Mouse (Mus musculus): ENCODE measurements around the gene Antxr2. TPM values are rescaled to one million over a fixed set of nuclear protein-coding genes. Genes with fewer than 3 reads are reported as not detected.

Antxr2 gene
- polyA plus RNA-seq, 1 experiment from 2014 or later: 14.1 TPM

DNA sequence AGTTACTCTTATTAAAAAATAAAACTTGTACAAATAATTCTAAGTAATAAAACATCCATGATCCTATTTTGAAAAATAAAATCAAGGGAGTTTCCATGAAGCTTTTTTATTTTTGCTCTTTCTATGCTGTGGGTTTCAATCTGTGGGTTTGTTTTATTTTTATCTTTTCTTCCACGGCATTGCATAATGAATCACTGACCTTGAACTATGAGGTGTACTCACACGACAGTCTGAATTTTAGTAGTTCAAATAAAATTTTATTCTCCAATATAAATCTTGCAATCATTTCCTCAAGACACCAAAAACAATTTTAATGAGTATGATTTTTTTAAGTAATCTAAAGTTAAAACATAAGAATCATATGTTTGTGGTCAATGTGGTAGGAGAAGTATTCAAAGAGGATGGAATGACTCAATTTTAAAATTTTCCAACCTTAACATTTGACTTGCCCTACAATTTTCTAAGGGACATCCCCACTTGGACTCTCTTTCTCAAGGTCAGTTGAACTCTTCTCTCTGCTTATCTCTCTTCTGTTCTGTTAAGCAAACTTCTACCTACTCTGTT is 31.5 kb downstream of the Antxr2 start:
- no peaks in the 10 kb centered on the region for H3K4me1 ChIP-seq (ENCODE audit: control insufficient read depth, insufficient read depth, low read length)
- no peak for ATAC-seq (ENCODE audit: low FRiP score)
- WGBS: 94% methylated on average over 2 of the region's 2 CpGs
- no peaks in the 10 kb centered on the region for H3K27me3 ChIP-seq (ENCODE audit: control insufficient read depth, insufficient read depth, low read length)
- no peak overlapping the region for H3K4me2 ChIP-seq
- H3K4me3 ChIP-seq (ENCODE audit: low read depth, low read length): no peak overlapping the region
- H3K27ac ChIP-seq (ENCODE audit: low read depth, low read length): no peak overlapping the region
- H3K9ac ChIP-seq (ENCODE audit: low read length): no peak overlapping the region
- H3K36me3 ChIP-seq (ENCODE audit: control insufficient read depth, insufficient read depth, low read length): no peaks in the 10 kb centered on the region
- no peak for DNase-seq (ENCODE audit: low spot score, missing footprints)
- no peaks in the 10 kb centered on the region for H3K9me3 ChIP-seq (ENCODE audit: control insufficient read depth, low read length)

DNA sequence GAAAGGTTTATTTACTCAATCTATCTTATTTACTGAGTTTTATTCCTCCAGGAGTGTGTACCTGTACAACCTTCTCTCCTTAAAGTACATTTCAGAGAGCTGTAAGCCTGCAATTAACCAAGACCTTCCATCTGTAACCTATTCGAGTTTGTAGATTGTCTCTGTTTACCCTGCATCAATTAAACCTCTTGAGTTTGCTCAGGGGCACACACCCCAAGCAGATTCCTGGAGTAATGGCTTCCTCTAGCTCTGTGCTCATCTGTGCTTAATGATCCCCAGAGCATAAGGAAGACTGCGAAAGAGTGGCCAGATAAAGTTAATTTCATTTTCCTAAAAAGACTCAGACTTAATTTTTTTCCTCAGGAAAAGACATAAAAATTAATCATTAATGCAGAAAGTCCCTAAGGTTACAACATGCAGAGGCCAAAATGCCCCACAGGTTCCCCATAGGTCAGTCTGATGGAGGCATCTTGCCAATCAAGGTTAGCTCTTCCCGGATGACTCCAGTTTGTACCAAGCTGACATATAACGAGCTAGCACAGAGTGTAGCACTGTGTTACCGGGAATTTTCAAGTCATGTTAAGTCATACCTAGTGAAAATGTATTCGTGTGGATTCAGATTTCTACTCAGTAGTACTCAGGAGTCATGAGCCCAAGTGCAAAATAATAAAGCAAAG is 34.2 kb downstream of the Antxr2 start:
- no peaks in the 10 kb centered on the region for H3K27me3 ChIP-seq (ENCODE audit: control insufficient read depth, insufficient read depth, low read length)
- WGBS: 82% methylated on average over 6 of the region's 6 CpGs
- no peak overlapping the region for H3K27ac ChIP-seq (ENCODE audit: low read depth, low read length)
- no peak overlapping the region for H3K9ac ChIP-seq (ENCODE audit: low read length)
- no peaks in the 10 kb centered on the region for H3K36me3 ChIP-seq (ENCODE audit: control insufficient read depth, insufficient read depth, low read length)
- DNase-seq (ENCODE audit: low spot score, missing footprints) (no peak), ATAC-seq (ENCODE audit: low FRiP score) (no peak)
- H3K9me3 ChIP-seq (ENCODE audit: control insufficient read depth, low read length): no peaks in the 10 kb centered on the region
- H3K4me3 ChIP-seq (ENCODE audit: low read depth, low read length): no peak overlapping the region
- H3K4me1 ChIP-seq (ENCODE audit: control insufficient read depth, insufficient read depth, low read length): no peaks in the 10 kb centered on the region
- H3K4me2 ChIP-seq: no peak overlapping the region

DNA sequence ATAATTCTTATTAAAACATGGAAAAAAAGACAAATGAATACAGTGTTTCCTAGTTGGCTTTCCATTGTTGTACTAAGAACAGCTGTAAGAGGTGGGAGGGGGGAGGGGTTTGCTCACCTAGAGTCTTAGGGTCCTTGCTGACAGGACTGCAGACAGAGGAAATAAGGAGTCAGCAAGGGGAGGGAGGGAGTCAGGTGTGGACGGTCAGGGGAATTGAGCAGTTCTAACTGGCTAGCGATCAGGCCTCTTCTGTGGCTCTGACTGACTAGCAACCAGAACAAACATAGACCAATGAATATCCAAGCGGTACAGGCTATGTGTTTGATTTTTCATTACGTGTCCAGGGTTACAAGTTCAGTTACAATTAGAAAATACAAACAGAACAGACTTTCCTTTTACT is 35.0 kb downstream of the Antxr2 start:
- H3K36me3 ChIP-seq (ENCODE audit: control insufficient read depth, insufficient read depth, low read length): no peaks in the 10 kb centered on the region
- no peak overlapping the region for H3K4me3 ChIP-seq (ENCODE audit: low read depth, low read length)
- H3K27ac ChIP-seq (ENCODE audit: low read depth, low read length): no peak overlapping the region
- H3K4me2 ChIP-seq: no peak overlapping the region
- H3K9me3 ChIP-seq (ENCODE audit: control insufficient read depth, low read length): no peaks in the 10 kb centered on the region
- ATAC-seq (ENCODE audit: low FRiP score) (peak; percentile 63; the same call in 1 of the 2 replicates), DNase-seq (ENCODE audit: low spot score, missing footprints) (peak; percentile 82)
- H3K27me3 ChIP-seq (ENCODE audit: control insufficient read depth, insufficient read depth, low read length): no peaks in the 10 kb centered on the region
- H3K9ac ChIP-seq (ENCODE audit: low read length): no peak overlapping the region
- no peaks in the 10 kb centered on the region for H3K4me1 ChIP-seq (ENCODE audit: control insufficient read depth, insufficient read depth, low read length)
- WGBS: 82% methylated on average over 4 of the region's 4 CpGs

DNA sequence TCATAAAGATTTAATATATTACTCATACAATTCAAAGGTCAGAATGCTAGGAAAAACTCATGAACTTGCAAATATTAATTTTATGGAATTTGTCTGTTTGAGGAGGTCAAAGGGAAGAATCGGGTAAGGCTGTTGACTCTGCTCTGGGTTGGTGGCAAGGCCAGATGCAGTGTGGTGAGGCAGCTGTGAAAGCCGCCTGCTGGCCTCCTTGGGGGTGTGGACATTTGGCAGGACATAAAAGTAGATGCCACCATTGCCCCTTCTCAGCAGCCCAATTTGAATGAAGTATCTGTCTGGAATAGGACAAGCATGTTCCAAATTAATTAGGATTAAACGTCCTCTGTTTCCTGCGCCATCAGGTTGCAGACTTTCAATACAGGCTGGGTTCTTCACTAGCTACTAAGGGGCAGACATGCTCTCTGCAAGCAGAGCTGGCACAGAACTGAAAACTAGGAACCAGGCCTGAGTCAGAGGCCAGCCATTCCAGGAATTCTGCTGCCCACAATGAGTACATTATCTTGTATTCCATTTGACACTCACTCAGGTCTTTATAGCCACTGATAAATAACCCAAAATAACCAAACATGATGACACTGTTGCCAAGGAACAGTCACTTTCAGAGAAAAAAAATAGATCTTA is 44.1 kb downstream of the Antxr2 start:
- no peaks in the 10 kb centered on the region for H3K9me3 ChIP-seq (ENCODE audit: control insufficient read depth, low read length)
- no peak overlapping the region for H3K4me3 ChIP-seq (ENCODE audit: low read depth, low read length)
- no peak overlapping the region for H3K9ac ChIP-seq (ENCODE audit: low read length)
- no peaks in the 10 kb centered on the region for H3K36me3 ChIP-seq (ENCODE audit: control insufficient read depth, insufficient read depth, low read length)
- H3K27me3 ChIP-seq (ENCODE audit: control insufficient read depth, insufficient read depth, low read length): no peaks in the 10 kb centered on the region
- 93% methylated on average over 4 of the region's 4 CpGs for WGBS
- H3K4me1 ChIP-seq (ENCODE audit: control insufficient read depth, insufficient read depth, low read length): no peaks in the 10 kb centered on the region
- no peak for ATAC-seq (ENCODE audit: low FRiP score)
- DNase-seq (ENCODE audit: low spot score, missing footprints): no peak
- H3K27ac ChIP-seq (ENCODE audit: low read depth, low read length): no peak overlapping the region
- H3K4me2 ChIP-seq: no peak overlapping the region

DNA sequence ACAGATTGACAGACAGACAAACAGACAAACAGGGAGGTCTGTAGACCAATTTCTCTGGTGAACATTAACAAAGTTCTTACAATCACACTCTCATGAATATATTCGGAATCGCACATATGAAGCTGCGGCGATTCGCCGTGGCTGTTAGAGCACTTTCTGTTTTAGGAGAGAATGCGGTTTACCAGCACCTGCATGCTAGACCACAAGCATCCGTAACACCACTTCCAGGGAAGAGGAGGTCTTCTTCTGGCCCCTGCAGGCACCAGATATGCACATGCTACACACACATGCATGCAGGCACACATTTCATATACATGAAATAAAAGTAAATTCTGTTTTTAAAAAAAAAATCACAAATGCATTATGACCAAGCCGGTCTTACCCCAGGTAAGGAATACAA is 47.5 kb downstream of the Antxr2 start:
- H3K9ac ChIP-seq (ENCODE audit: low read length): no peak overlapping the region
- no peak overlapping the region for H3K4me2 ChIP-seq
- ATAC-seq (ENCODE audit: low FRiP score) (no peak), DNase-seq (ENCODE audit: low spot score, missing footprints) (no peak)
- WGBS: 97% methylated on average over 9 of the region's 9 CpGs
- no peaks in the 10 kb centered on the region for H3K36me3 ChIP-seq (ENCODE audit: control insufficient read depth, insufficient read depth, low read length)
- H3K9me3 ChIP-seq (ENCODE audit: control insufficient read depth, low read length): no peaks in the 10 kb centered on the region
- H3K4me3 ChIP-seq (ENCODE audit: low read depth, low read length): no peak overlapping the region
- no peak overlapping the region for H3K27ac ChIP-seq (ENCODE audit: low read depth, low read length)
- H3K4me1 ChIP-seq (ENCODE audit: control insufficient read depth, insufficient read depth, low read length): no peaks in the 10 kb centered on the region
- H3K27me3 ChIP-seq (ENCODE audit: control insufficient read depth, insufficient read depth, low read length): no peaks in the 10 kb centered on the region

DNA sequence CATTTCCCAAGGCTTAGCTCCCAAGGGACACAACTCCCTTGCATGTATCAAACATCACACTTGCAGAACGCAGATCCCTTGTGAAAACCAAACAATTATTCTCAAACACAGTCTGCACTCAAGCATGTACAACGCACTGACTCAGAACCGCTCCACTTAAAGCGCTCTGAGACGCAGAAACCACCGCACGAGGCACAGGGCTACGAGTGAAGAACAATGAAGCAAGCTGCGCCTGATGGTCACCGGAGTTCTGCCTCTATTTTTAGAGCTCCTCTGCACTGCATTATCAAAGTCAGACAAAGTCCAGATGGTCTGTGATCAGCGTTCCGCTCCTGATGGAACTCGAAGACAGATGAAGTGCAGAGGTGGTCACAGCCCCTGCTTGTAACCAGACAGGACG is 50.4 kb downstream of the Antxr2 start:
- H3K9me3 ChIP-seq (ENCODE audit: control insufficient read depth, low read length): no peaks in the 10 kb centered on the region
- H3K27ac ChIP-seq (ENCODE audit: low read depth, low read length): no peak overlapping the region
- no peak overlapping the region for H3K9ac ChIP-seq (ENCODE audit: low read length)
- H3K4me2 ChIP-seq: peak overlapping the region; percentile 20; the same call in 1 of the 2 replicates
- H3K4me1 ChIP-seq (ENCODE audit: control insufficient read depth, insufficient read depth, low read length): no peaks in the 10 kb centered on the region
- no peak overlapping the region for H3K4me3 ChIP-seq (ENCODE audit: low read depth, low read length)
- H3K36me3 ChIP-seq (ENCODE audit: control insufficient read depth, insufficient read depth, low read length): no peaks in the 10 kb centered on the region
- peak; percentile 77 for ATAC-seq (ENCODE audit: low FRiP score)
- H3K27me3 ChIP-seq (ENCODE audit: control insufficient read depth, insufficient read depth, low read length): no peaks in the 10 kb centered on the region
- DNase-seq (ENCODE audit: low spot score, missing footprints): peak; percentile 85
- 49% methylated on average over 14 of the region's 14 CpGs for WGBS

DNA sequence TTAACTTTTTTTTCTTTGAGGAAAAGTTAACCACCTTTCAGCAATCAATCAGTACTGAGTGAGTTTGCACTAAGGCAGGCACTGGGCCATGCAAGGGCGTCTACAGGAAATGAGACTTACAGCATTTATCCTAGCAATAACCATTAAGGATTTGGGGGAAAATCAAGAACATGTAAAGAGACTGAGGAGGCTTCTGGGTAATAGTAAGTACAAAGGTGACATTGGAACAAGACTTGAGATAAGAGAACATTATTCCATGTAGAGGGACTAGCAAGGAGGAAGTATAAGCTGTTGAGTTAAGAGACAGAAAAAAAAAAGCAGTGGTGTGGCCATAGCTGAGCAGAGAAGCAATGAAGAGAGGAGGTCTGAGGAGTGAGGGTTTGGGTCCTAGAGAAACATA is 57.5 kb downstream of the Antxr2 start:
- H3K4me1 ChIP-seq (ENCODE audit: control insufficient read depth, insufficient read depth, low read length): no peaks in the 10 kb centered on the region
- ATAC-seq (ENCODE audit: low FRiP score) (no peak), DNase-seq (ENCODE audit: low spot score, missing footprints) (no peak)
- H3K9me3 ChIP-seq (ENCODE audit: control insufficient read depth, low read length): no peaks in the 10 kb centered on the region
- no peaks in the 10 kb centered on the region for H3K36me3 ChIP-seq (ENCODE audit: control insufficient read depth, insufficient read depth, low read length)
- H3K4me3 ChIP-seq (ENCODE audit: low read depth, low read length): no peak overlapping the region
- no peak overlapping the region for H3K4me2 ChIP-seq
- H3K9ac ChIP-seq (ENCODE audit: low read length): no peak overlapping the region
- no peak overlapping the region for H3K27ac ChIP-seq (ENCODE audit: low read depth, low read length)
- 82% methylated on average over 1 of the region's 1 CpGs for WGBS
- no peaks in the 10 kb centered on the region for H3K27me3 ChIP-seq (ENCODE audit: control insufficient read depth, insufficient read depth, low read length)

DNA sequence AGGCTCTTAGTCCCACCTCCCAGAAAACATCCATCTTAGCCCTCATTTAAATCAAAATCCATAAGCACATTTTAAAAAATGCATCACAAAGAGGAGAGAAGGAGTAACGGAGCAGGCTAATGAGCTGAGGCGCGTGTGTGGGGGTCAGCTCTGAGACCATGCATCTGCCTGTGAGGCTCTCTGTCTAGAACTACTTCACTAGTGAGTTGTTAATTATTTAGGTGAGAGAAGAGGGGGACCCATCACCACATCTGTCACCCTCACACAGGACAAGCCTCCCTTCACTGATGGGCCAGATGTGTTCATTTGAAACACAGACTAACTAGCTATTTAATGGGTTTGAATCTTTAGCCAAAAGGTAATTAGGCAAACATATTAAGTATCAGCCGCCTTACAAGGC is 58.8 kb downstream of the Antxr2 start:
- WGBS: 85% methylated on average over 4 of the region's 4 CpGs
- H3K27ac ChIP-seq (ENCODE audit: low read depth, low read length): no peak overlapping the region
- H3K4me2 ChIP-seq: no peak overlapping the region
- ATAC-seq (ENCODE audit: low FRiP score) (no peak), DNase-seq (ENCODE audit: low spot score, missing footprints) (no peak)
- no peaks in the 10 kb centered on the region for H3K36me3 ChIP-seq (ENCODE audit: control insufficient read depth, insufficient read depth, low read length)
- H3K4me1 ChIP-seq (ENCODE audit: control insufficient read depth, insufficient read depth, low read length): no peaks in the 10 kb centered on the region
- no peaks in the 10 kb centered on the region for H3K9me3 ChIP-seq (ENCODE audit: control insufficient read depth, low read length)
- H3K27me3 ChIP-seq (ENCODE audit: control insufficient read depth, insufficient read depth, low read length): no peaks in the 10 kb centered on the region
- H3K9ac ChIP-seq (ENCODE audit: low read length): no peak overlapping the region
- H3K4me3 ChIP-seq (ENCODE audit: low read depth, low read length): no peak overlapping the region

DNA sequence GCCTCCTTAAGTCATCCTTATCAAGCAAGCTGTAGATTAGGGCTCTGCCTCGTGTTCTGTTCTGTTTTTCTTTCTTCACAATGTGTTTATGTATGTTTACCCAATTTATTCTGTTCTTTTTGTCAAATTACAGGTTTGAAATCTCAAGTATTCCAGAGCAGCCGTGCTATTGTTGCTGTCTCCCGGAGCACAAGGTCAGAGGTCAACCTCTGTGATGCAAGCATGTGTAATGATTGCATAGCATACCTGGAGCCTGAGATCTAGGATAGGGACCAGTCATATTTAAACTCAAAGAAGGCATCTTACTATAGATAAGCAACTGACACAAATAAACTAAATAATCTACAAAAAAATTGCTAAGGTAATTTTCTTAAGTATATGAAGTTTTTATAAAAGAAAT is 59.6 kb downstream of the Antxr2 start:
- Histone ChIP-seq H3K27ac (ENCODE audit: low read depth, low read length) (no peak overlapping the region), H3K36me3 (ENCODE audit: control insufficient read depth, insufficient read depth, low read length) (no peaks in the 10 kb centered on the region), H3K4me1 (ENCODE audit: control insufficient read depth, insufficient read depth, low read length) (no peaks in the 10 kb centered on the region), H3K9ac (ENCODE audit: low read length) (no peak overlapping the region), H3K4me2 (no peak overlapping the region), H3K9me3 (ENCODE audit: control insufficient read depth, low read length) (no peaks in the 10 kb centered on the region), H3K27me3 (ENCODE audit: control insufficient read depth, insufficient read depth, low read length) (no peaks in the 10 kb centered on the region), H3K4me3 (ENCODE audit: low read depth, low read length) (no peak overlapping the region)
- ATAC-seq (ENCODE audit: low FRiP score): no peak
- DNase-seq (ENCODE audit: low spot score, missing footprints): no peak
- WGBS: 58% methylated on average over 3 of the region's 3 CpGs

Data from midbrain, embryonic 11.5 days (tissue).